Mouse (Mus musculus) hindbrain, embryonic 12.5 days (tissue): ENCODE results near the gene Zfp442. TPM values are rescaled to one million over a fixed set of nuclear protein-coding genes. Genes with fewer than 3 reads are reported as not detected.
"Not testable (repeated sequence)": the region's sequence is repeated elsewhere in the genome, so short reads cannot be mapped to it uniquely, and the experiment has no call there.

Source experiments
- ATAC-seq: fragments of 200-750 bp; cut with Nextera tagmentation; 2 replicates; pipeline ENCODE4 v1.8.0; 2017; ENCODE audit warnings: moderate TSS enrichment; ENCODE audit not compliant: low FRiP score
- H3K27ac ChIP-seq: fragments of 300-500 bp; sonication (generic); 2 replicates; pipeline ENCODE4 v1.5.1; 2016; ENCODE audit warnings: mild to moderate bottlenecking
- H3K27me3 ChIP-seq: fragments of 300-500 bp; sonication (generic); 2 replicates; pipeline ENCODE4 v1.6.1; 2016; ENCODE audit warnings: mild to moderate bottlenecking
- H3K36me3 ChIP-seq: fragments of 300-500 bp; sonication (generic); 2 replicates; pipeline ENCODE4 v1.6.1; 2016; ENCODE audit warnings: mild to moderate bottlenecking
- H3K4me1 ChIP-seq: fragments of 300-500 bp; sonication (generic); 2 replicates; pipeline ENCODE4 v1.6.1; 2016
- H3K4me2 ChIP-seq: fragments of 300-500 bp; sonication (generic); replicated peaks from 2 replicates; pipeline ENCODE4 v1.6.1; 2016; ENCODE audit warnings: mild to moderate bottlenecking
- H3K4me3 ChIP-seq: fragments of 300-500 bp; sonication (generic); 2 replicates; pipeline ENCODE4 v1.5.1; 2016; ENCODE audit warnings: mild to moderate bottlenecking
- H3K9ac ChIP-seq: fragments of 300-500 bp; sonication (generic); 2 replicates; pipeline ENCODE4 v1.6.1; 2016; ENCODE audit warnings: mild to moderate bottlenecking, moderate library complexity
- H3K9me3 ChIP-seq: fragments of 300-500 bp; sonication (generic); replicated peaks from 2 replicates; pipeline ENCODE4 v1.6.1; 2016; ENCODE audit warnings: mild to moderate bottlenecking
- WGBS: fragments of 180-500 bp; shearing (Covaris S2); methylation state at CpG from one replicate; pipeline ENCODE4 v1.1.7; 2016; 5-methylcytosine and 5-hydroxymethylcytosine counted together
- polyA plus RNA-seq: library from polyadenylated mRNA; unstranded; fragments of >200 nt; fragmentation: Nextera tagmentation; extraction: Ambion mirVana; gene quantifications from 2 replicates; pipeline ENCODE4 v1.2.1, GENCODE M21; 2016

Gene Zfp442
- 7.8 and 8.6 TPM in 2 replicates for polyA plus RNA-seq

- peak within 1 kb of the TSS; percentile 55; the same call in 1 of the 2 replicates for H3K27ac ChIP-seq
- peak within 1 kb of the TSS; percentile 47 for H3K4me3 ChIP-seq
- not testable (repeated sequence) for H3K36me3 ChIP-seq, H3K9me3 ChIP-seq, H3K4me1 ChIP-seq, H3K27me3 ChIP-seq
- peak within 1 kb of the TSS; percentile 59 for H3K4me2 ChIP-seq
- ATAC-seq: peak; percentile 100
- under 1% methylated on average over 18 of the region's 18 CpGs for WGBS
- peak within 1 kb of the TSS; percentile 62 for H3K9ac ChIP-seq
Measured at GRCm38 (mm10) chr2:150451180-150451919, at the start of gene Zfp442. Gene Zfp442, minus strand, starts transcription at chr2:150451486.

- not testable (repeated sequence) for H3K4me1 ChIP-seq, H3K9me3 ChIP-seq, H3K27ac ChIP-seq, H3K9ac ChIP-seq, H3K36me3 ChIP-seq, H3K27me3 ChIP-seq
- H3K4me3 ChIP-seq: peak overlapping the region; percentile 24
- 0 out of 2 replicates have a peak, but pooled peaks have one; percentile 40 for ATAC-seq
- 43% methylated on average over 60 of the region's 60 CpGs for WGBS
- peak overlapping the region; percentile 44 for H3K4me2 ChIP-seq
Measured at GRCm38 (mm10) chr2:150500124-150500973, 49.1 kb upstream of the Zfp442 start.

GRCm38 (mm10) chr2:150493031-150493430 lies 41.7 kb upstream of the Zfp442 start:
- Histone ChIP-seq H3K4me3 (no peak overlapping the region), H3K9ac (no peak overlapping the region), H3K4me2 (no peak overlapping the region), H3K9me3 (no peaks in the 10 kb centered on the region), H3K27ac (no peak overlapping the region), H3K27me3 (no peaks in the 10 kb centered on the region), H3K4me1 (no peaks in the 10 kb centered on the region), H3K36me3 (no peaks in the 10 kb centered on the region)
- 72% methylated on average over 2 of the region's 2 CpGs for WGBS
- ATAC-seq: no peak

- not testable (repeated sequence) for H3K9ac ChIP-seq, H3K4me2 ChIP-seq, H3K27ac ChIP-seq
Measured at GRCm38 (mm10) chr2:150484939-150485778, 33.9 kb upstream of the Zfp442 start, which contains the start of gene Zfp345. Gene Zfp345, minus strand, starts transcription at chr2:150485091.

GRCm38 (mm10) chr2:150439084-150439483 lies 12.2 kb downstream of the Zfp442 start:
- not testable (repeated sequence) for H3K27me3 ChIP-seq, H3K36me3 ChIP-seq, ATAC-seq, H3K4me1 ChIP-seq, H3K4me2 ChIP-seq, H3K9ac ChIP-seq, H3K27ac ChIP-seq, H3K4me3 ChIP-seq
- 100% methylated on average over 1 of the region's 1 CpGs for WGBS
- H3K9me3 ChIP-seq: peaks cover 15% of the 10 kb centered on the region

More at GRCm38 (mm10) chr2:150484939-150485778, 33.9 kb upstream of the Zfp442 start, which contains the start of gene Zfp345:
- H3K27me3 ChIP-seq, H3K4me3 ChIP-seq, H3K36me3 ChIP-seq, ATAC-seq, H3K4me1 ChIP-seq, H3K9me3 ChIP-seq: not testable (repeated sequence)
- WGBS: 80% methylated on average over 8 of the region's 8 CpGs

- H3K4me1 ChIP-seq, H3K4me2 ChIP-seq, H3K9ac ChIP-seq, H3K27ac ChIP-seq, H3K27me3 ChIP-seq, H3K4me3 ChIP-seq, ATAC-seq: not testable (repeated sequence)
- peaks cover 16% of the 10 kb centered on the region for H3K9me3 ChIP-seq
- H3K36me3 ChIP-seq: peaks cover 20% of the 10 kb centered on the region
- 85% methylated on average over 17 of the region's 17 CpGs for WGBS
Measured at GRCm38 (mm10) chr2:150412146-150412545, 39.1 kb downstream of the Zfp442 start.

- no peak for ATAC-seq
- no peak overlapping the region for H3K4me3 ChIP-seq
- peaks cover 5% of the 10 kb centered on the region for H3K9me3 ChIP-seq
- no peak overlapping the region for H3K27ac ChIP-seq
- no peak overlapping the region for H3K4me2 ChIP-seq
- H3K27me3 ChIP-seq: no peaks in the 10 kb centered on the region
- H3K36me3 ChIP-seq: no peaks in the 10 kb centered on the region
- no peaks in the 10 kb centered on the region for H3K4me1 ChIP-seq
- no peak overlapping the region for H3K9ac ChIP-seq
- 83% methylated on average over 1 of the region's 1 CpGs for WGBS
Measured at GRCm38 (mm10) chr2:150390198-150390597, 61.1 kb downstream of the Zfp442 start.

- H3K36me3 ChIP-seq, H3K9me3 ChIP-seq, H3K27ac ChIP-seq, H3K27me3 ChIP-seq, H3K4me2 ChIP-seq, H3K4me3 ChIP-seq, H3K9ac ChIP-seq, ATAC-seq, H3K4me1 ChIP-seq: not testable (repeated sequence)
- WGBS: 96% methylated on average over 19 of the region's 19 CpGs
Measured at GRCm38 (mm10) chr2:150385553-150386106, 65.7 kb downstream of the Zfp442 start.

GRCm38 (mm10) chr2:150362878-150363229 lies 88.4 kb downstream of the Zfp442 start:
- ATAC-seq: peak; percentile 72
- Histone ChIP-seq H3K4me1 (peaks cover 3% of the 10 kb centered on the region; the same call in 1 of the 2 replicates), H3K27ac (peak overlapping the region; percentile 89), H3K9ac (0 out of 2 replicates have a peak overlapping the region, but pooled peaks have one; percentile 70), H3K36me3 (no peaks in the 10 kb centered on the region), H3K4me3 (peak overlapping the region; percentile 62), H3K9me3 (no peaks in the 10 kb centered on the region), H3K4me2 (peak overlapping the region; percentile 50), H3K27me3 (no peaks in the 10 kb centered on the region)
- 23% methylated on average over 4 of the region's 4 CpGs for WGBS

- Histone ChIP-seq H3K27ac (peak within 1 kb of the TSS; percentile 89), H3K9ac (peak within 1 kb of the TSS; percentile 70), H3K4me3 (peak within 1 kb of the TSS; percentile 62), H3K4me2 (peak within 1 kb of the TSS; percentile 50)
- not testable (repeated sequence) for H3K4me1 ChIP-seq, H3K27me3 ChIP-seq, H3K9me3 ChIP-seq, H3K36me3 ChIP-seq
- WGBS: 5% methylated on average over 17 of the region's 17 CpGs
- ATAC-seq: peak; percentile 100
Measured at GRCm38 (mm10) chr2:150362113-150362877, 89.0 kb downstream of the Zfp442 start, which contains the start of gene 3300002I08Rik. Gene 3300002I08Rik, minus strand, starts transcription at chr2:150362765.
